Mouse (Mus musculus): ENCODE measurements at regions not wholly inside any gene's neighbourhood (a gene's known extent, or its start where the extent isn't known, plus 50 kb on each side); places are given as distances from the start of the nearest gene placed in this dataset.
A peak's percentile ranks its signal among the peaks of the same experiment; 100 is the strongest.
"Not testable (repeated sequence)": the region's sequence is repeated elsewhere in the genome, so short reads cannot be mapped to it uniquely, and the experiment has no call there.

DNA sequence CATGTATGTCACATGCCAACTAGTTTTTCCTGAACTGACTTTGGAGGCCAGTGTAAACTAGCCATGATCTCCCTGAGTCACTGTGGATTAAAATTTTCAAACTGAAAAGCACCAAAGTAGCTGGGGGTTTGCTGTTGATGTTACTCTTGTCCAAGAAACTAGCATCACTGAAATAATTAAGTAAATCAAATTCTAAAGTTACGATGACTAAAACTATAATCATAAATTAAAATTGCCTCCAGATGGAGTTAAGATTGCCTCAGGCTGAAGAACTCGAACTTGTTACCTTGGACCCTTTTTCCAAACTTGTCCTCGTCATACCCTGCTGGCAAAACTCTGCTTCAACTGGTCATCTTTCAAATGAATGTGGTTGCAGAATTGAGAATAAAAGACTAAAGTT lies 93.7 kb upstream of the Ptgfr start:
- DNase-seq (ENCODE audit: low spot score): no peak

DNA sequence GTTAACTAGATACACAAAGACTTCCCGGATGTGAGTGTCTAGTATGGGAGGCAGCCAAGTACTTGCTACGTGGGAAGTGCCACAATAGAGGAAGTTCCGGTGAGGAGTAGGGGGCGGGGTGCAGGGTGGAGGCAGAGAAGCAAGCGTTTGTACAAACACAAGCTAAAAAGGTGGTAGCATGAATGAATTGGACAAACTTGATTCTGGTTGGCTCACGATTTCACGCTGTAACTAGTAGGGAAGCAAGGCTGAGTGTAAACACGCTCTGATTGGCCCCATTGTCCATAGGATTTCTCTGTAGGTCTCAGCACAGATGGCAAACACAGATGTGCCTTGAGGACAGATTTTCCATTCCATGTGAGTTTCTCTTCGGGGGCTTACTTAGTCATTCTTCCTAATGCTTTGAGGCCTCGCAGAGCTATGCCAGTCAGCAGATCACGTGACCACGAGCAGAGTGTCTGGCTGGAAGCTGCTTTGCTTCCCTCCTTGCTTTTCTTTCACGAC lies 76.6 kb upstream of the Ptgfr start:
- no peak for DNase-seq (ENCODE audit: low spot score)

DNA sequence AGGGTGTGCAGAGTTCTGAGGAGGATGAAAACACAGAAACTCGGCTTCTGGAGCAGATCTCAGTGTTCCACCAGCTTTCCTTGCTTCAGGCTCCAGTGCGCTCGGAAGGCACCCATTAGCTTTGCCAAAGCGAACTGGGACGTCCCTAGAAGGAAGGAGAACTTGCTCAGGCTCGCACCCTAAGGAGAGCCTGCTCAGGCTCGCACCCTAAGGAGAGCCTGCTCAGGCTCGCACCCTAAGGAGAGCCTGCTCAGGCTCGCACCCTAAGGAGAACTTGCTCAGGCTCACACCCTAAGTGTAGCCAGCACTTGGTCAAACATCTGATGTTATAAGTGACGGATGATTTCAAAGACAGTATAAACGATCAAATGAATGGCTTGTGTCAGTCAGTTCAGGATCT lies 74.9 kb upstream of the Ptgfr start:
- DNase-seq (ENCODE audit: low spot score): not testable (repeated sequence)

DNA sequence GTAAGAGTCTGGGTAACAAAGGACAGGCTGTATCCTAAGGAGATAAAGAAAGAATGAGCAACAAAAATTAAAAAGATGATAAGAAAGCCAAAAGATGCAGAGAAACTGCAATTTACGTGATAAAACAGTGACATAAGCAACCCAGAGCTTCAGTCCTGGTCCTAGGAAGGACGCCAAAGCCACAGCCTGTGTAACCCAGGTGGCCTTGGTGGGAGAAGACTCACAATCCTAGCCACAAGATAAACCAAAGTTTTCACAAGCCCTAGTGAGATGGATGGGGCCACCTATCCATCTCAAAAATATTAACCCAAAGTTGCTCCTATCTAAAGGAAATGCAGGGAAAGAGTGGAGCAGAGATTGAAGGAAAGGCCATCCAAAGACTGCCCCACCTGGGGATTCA lies 73.4 kb upstream of the Ptgfr start:
- no peak for DNase-seq (ENCODE audit: low spot score)

DNA sequence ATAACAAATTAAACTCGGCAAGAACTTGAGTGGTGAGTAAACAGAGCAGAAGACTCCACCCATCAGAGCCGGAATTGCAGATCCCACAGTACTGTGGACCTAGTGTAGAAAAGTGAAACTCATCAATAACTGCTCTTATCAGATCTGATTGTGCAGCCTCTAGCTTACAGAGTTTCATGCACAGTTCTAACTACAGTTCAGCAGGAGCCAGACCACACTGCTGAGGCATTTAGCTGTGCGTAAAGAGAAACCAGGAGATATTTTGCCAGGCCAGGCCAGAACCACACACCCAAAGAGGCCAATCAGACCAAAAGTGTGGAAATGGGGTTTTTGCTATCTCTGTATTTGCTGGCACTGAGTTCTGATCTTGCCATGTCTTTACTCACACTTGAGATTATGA lies 71.9 kb upstream of the Ptgfr start:
- no peak for DNase-seq (ENCODE audit: low spot score)

DNA sequence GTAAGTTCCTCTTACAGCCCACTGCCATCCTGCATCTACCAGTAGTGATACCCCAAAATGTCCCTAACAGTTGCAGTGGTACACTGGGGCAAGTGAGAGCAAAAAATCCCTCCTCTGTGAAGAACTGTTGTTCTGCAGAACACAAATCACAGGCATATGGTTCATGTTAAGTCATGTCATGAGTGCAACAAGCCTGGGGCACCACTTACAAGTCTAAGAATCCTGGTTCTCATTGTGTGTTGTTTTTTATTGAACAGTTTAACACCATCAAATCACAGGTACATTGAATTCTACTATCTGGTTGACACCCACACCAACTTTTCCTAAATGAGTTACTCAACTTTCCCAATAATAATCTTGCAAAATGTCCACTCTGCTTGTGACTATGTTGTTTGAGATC lies 71.5 kb upstream of the Ptgfr start:
- DNase-seq (ENCODE audit: low spot score): no peak

DNA sequence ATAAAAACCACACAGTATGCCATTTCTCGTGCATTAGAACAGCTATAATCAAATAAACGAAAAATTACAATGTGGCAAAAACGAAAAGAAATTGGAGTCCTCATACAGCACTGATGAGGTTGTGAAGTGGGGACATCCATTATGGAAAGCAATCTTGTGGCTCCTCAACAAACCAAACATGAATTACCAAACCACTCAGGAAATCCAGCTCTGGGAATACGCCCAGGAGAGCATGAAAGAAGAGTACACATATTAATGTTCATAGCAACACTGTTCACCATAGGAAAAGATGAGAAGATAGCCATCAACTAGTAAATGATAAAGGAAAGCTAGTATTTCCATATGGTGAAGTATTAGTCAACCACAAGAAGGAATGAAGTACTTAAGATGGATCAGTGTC lies 68.3 kb upstream of the Ptgfr start:
- DNase-seq (ENCODE audit: low spot score): no peak

DNA sequence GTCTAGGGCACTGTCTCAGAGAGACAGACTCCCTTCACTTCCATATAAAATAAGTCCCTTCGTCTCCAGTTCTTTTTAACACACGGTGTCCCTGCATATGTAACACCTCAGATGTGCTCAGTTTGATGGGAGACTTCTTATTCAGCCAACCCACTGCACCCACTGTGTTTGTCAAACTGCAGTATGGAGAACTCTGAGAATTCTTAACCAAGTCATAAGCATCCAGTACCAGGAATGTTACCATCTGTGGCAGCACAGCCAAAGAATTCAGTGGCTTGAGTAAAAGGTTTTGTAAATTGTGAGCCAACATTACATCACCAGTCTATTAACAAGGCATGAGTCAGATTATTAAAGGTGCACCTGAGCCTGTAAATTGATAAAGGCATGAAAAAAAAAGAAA lies 65.7 kb upstream of the Ptgfr start:
- no peak for DNase-seq (ENCODE audit: low spot score)

DNA sequence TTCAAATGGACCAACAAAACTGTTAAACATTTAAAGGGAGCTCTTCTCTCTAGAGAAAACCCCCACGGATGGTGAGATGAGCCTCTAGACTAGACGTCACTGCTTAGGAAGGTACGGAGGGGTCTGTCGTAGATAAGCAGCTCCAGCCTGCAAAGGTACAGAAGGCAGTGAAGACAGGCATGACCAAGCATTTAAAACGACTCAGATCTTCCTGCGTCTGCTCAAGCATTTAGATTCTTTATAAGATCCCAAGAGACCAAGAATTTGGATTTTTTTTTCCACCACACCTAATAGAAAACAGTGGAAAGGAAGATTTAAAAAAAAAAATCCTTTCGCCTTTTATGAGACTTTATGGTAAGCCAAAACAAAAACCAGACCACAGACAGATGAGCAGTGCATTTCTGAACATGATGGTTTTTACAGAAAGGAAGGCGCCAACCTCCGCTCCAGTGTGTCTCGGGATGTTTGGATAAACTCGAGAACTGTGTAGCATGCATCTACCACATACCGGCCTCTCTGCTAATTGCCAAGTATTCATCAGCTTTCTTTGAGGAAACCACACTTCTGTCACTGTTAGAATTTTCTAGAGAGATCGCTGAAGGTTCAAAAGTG lies 64.9 kb upstream of the Ptgfr start:
- no peak for DNase-seq (ENCODE audit: low spot score)

DNA sequence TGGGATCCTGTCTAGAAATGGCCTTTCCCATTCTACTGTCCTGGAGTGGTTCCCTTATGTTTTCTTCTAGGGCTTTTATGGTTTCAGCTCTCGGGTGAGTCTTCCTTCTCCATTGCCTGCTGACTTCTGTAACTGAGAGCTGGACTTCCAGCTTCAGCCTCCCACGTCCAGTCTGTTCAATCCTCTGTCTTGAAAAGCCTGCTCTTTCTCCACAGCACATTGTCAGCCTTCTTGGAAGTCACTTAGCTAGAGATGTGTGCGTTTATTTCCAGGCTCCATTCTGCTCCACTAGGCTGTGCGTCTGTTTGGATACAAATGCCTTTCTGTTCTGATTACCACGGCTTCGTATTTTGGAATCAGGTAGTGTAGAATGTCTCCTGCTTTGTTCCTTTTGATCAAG lies 62.2 kb upstream of the Ptgfr start:
- DNase-seq (ENCODE audit: low spot score): no peak

DNA sequence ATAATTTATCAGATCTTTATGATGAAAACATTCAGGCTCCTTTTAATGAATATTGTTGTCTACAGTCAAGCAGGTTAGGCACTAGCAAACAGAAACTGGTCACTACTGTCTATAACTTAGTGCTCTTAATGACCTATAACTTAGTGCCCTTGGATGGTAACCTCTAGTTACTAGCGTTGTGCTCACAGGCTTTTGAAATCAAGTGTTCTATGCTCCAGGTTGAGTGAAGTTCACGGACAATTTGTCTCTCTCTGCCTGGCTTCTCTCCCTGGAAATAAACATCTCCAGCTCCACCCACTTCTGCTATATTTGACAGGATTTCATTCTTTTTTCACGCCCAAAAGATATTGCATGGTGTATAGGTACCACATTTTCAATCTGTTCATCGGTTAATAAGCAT lies 61.7 kb upstream of the Ptgfr start:
- no peak for DNase-seq (ENCODE audit: low spot score)

DNA sequence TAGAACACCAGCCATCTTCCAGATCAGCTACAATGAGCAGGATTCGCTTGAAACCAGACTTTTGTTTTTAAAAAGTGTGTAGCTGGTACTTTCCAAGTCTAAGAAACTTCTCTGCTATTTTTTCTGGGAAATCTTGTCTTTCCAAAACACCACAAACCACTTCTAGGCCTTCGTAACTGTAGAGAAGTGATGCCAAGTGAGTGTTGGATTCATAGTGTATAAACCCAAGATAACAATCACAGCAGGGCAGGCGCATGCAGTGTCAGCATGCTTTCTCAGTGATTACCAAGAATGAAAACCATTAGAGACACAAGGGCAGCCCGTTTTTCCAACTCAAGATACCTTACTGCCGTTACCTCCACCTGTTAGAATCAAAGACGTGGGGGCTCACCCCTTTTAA lies 58.9 kb upstream of the Ptgfr start:
- DNase-seq (ENCODE audit: low spot score): no peak

DNA sequence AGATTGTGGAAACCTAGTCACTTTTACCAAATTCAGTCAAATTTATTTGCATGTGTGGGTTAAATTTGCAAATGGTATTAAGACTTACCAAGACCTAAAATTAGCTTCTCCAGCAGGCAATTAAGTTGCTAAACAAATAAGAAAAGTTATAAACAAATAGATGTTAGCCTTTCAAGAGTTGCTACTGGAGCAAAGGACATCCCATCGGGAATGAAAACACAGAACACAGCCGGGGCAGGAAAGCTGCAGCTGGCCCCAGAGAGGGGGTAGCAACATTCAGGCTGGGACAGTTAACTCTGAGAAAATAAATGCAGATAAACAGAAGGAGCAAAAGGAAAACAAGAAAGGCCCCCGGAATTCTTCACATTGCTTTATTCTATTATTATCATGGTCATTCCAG lies 57.3 kb upstream of the Ptgfr start:
- DNase-seq (ENCODE audit: low spot score): no peak

DNA sequence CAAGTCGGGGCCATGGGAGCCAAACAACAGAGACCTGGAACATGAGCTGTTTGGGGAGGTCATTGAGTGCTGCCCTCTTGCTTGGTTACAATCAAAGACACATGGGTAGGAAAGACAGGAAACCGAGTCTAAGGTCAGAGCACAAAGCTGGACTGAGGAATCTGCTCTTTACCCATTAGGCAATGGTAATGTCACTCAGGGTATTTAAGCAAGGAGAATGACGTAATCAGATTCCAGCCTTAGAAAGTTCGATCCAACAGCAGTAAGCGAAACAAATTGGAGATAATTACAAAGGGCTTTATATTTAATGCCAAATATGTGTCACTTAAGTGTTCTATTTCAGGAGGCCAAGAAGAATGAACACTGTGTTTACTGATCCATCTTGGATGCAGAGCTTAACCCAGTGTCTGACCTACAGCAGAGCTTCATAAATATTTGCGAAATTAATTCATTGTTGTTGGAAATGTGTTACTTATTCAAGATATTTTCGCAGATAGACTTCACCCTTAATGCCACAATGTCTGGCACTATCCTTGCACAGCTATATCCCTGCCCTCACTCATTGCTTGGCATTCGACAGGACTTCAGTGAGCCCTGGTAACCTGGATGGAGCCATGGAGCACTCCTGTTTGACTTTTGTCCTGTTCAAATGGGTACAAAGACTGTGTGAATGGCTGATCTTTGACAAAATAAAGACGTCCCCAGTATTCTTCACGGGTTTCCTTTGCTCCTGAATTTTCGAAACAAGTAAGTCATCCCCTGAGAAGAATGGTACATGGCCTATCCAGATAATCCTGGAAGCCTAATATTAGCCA lies 56.2 kb upstream of the Ptgfr start:
- DNase-seq (ENCODE audit: low spot score): no peak

DNA sequence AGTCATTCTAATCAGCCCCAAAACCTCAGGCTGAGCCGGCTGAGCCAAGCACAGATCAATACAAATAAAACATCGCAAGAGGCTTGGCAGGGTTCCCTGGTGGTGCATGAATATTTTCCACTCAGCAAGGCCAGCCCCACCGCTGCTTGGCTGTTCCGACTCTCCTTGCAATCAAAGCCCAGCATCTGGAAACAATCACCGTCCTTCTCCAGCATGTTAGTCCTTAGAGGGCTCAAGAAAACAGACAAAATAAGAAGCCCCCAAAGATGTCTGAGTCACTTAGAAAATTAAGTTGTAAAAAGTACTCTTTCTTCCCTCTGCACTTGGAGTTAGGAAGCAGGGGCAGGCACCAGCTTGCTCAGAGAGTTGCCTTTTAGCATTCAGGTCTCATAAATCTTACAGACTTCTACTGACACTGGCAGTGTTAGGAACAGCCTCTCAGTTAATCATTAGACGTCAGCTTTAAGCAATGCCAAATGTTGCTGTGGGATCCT lies 54.4 kb upstream of the Ptgfr start:
- peak; percentile 69 for DNase-seq (ENCODE audit: low spot score)

DNA sequence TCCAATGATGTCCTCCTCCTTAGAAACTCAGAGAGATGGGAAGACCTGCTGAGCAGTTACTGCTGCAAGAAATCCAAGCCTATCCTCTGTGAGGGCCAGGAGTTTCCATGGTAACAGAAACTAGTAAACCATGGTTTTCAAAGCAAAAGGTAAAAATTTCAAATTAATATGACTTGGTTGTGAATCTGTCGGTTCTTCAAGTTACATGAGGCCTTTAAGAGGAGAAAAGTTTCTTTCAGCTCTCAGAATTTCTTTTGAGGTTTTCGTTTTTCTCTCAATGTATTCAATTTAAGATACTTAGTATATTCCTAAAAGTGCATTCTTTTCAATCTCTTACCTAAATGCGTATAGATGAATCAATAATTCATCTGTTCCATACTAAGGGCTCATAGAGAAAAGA lies 53.9 kb upstream of the Ptgfr start:
- no peak for DNase-seq (ENCODE audit: low spot score)

DNA sequence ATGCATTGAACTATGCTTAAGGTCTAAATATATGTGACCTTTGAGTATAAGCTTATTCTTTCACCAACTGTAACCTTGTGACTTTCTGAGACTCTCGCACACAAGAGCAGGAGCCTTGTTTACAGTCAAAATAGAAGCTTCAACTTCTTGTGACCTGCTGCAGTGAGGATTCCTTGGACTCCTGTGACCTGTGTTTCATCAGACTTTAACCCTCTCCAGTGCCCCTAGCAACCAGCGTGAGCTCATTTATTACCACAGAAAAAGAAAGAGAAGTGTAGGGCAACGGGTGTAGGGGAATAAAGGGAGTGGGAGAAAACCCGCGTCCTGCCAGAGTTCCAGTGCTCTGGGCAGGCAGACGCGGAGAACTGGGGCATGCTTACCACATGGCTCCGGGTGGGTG lies 52.3 kb upstream of the Ptgfr start:
- no peak for DNase-seq (ENCODE audit: low spot score)

Data from urinary bladder, postnatal 25 days (tissue).